20 mouse cellular contexts compared by ENCODE assay signal in the genomic region with DNA sequence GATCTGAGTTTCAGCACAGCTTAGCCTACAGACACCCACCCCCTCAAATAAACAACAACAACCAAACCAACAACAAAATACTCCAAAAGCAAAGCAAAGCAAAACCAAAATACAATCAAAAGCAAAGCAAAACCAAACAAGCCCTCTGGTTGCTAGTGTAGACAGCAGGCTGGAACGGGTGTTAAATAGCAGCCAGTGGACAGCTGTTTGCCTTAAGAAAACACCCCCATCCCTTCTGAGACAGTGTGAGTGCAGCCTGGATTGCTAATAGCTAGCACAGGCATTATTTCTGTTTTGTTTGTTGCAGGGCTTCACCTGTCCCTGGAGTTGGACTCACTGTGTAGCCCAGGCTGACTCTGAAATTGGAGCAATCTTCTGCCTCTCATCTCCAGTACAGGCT. TPM values are rescaled to one million over a fixed set of nuclear protein-coding genes. Genes with fewer than 3 reads are reported as not detected.
DNase-seq lines count a peak whose midpoint lies in the region; ATAC-seq and TF ChIP-seq lines count a peak whose summit lies in the region.
"Had no signal": no experiment of that assay in that cellular context is flagged by ENCODE, and none has a peak within 500 bp of the region (broad histone marks: within the 10 kb centered on the region; RNA-seq: fewer than 3 reads in every experiment).

No protein-coding gene starts in this region.

- H3ac ChIP-seq in myocyte (ENCODE audit: control insufficient read depth, insufficient read length) = no peak overlapping the region

- no peak for TF ChIP-seq EP300 in lung, postnatal 0 days (IDR thresholded peaks at IDR 0.05)

- peak; percentile 50 for DNase-seq in lung, embryonic 14.5 days
- DNase-seq in lung, adult 2 months = no peak
- peak; percentile 48 for DNase-seq in lung, postnatal 0 days (ENCODE audit: low spot score)
- no peak for DNase-seq in lung, postnatal 14 days
- DNase-seq: adrenal gland, adult 8-10 months; adrenal gland, postnatal 14 days; adrenal gland, postnatal 36 days; B cell, adult 2 months; cerebellum, adult 11-12 months; cerebellum, adult 2 months; cerebellum, adult 9-10 months; cerebellum, postnatal 10 days; cerebellum, postnatal 25 days had no signal

- peaks cover 5% of the 10 kb centered on the region; the same call in 1 of the 2 replicates for H3K36me3 ChIP-seq in lung, embryonic 14.5 days (ENCODE audit: insufficient read depth)
- H3K36me3 ChIP-seq in lung, postnatal 0 days (ENCODE audit: insufficient read depth, low read length) = no peaks in the 10 kb centered on the region
- H3K36me3 ChIP-seq in myocyte (ENCODE audit: control insufficient read depth, insufficient read depth) = no peaks in the 10 kb centered on the region

- no peak overlapping the region for H3K4me3 ChIP-seq in lung, embryonic 14.5 days (ENCODE audit: low read depth, low read length)
- no peak overlapping the region for H3K4me3 ChIP-seq in lung, adult 2 months (replicated peaks; ENCODE audit: extremely low read depth, low read depth, low read length)
- no peak overlapping the region for H3K4me3 ChIP-seq in lung, postnatal 0 days (ENCODE audit: low read depth, low read length)
- no peak overlapping the region for H3K4me3 ChIP-seq in myocyte
- H3K4me3 ChIP-seq: embryonic facial prominence, embryonic 12.5 days; forebrain, embryonic 13.5 days; forebrain, embryonic 15.5 days had no signal

- no peak for ATAC-seq in lung, embryonic 14.5 days (ENCODE audit: insufficient read depth)
- ATAC-seq in lung, postnatal 0 days = peak; percentile 44; the same call in 1 of the 2 replicates
- ATAC-seq: forebrain, embryonic 13.5 days; forebrain, embryonic 15.5 days; Patski had no signal

- no peaks in the 10 kb centered on the region for H3K27me3 ChIP-seq in lung, embryonic 14.5 days (ENCODE audit: insufficient read depth, low read length)
- H3K27me3 ChIP-seq in lung, postnatal 0 days (replicated peaks; ENCODE audit: insufficient read depth, low read length) = no peaks in the 10 kb centered on the region
- no peaks in the 10 kb centered on the region for H3K27me3 ChIP-seq in myocyte (ENCODE audit: control insufficient read depth, insufficient read depth, insufficient read length)
- H3K27me3 ChIP-seq: embryonic facial prominence, embryonic 12.5 days; forebrain, embryonic 13.5 days; forebrain, embryonic 15.5 days; Patski had no signal

- H3K79me2 ChIP-seq in myocyte (ENCODE audit: control insufficient read depth, insufficient read depth) = no peaks in the 10 kb centered on the region

- 41% methylated on average over 1 of the region's 1 CpGs for WGBS in lung, embryonic 14.5 days
- 48% methylated on average over 1 of the region's 1 CpGs for WGBS in lung, adult 2 months
- 38% methylated on average over 1 of the region's 1 CpGs for WGBS in lung, postnatal 0 days

- H3K9me3 ChIP-seq in lung, embryonic 14.5 days (ENCODE audit: low read depth, low read length) = no peaks in the 10 kb centered on the region
- H3K9me3 ChIP-seq in lung, postnatal 0 days (ENCODE audit: low read length) = no peaks in the 10 kb centered on the region
- H3K9me3 ChIP-seq: embryonic facial prominence, embryonic 10.5 days; embryonic facial prominence, embryonic 12.5 days; forebrain, embryonic 13.5 days; forebrain, embryonic 15.5 days; G1E had no signal

- TF ChIP-seq POLR2A in lung, adult 2 months (IDR thresholded peaks at IDR 0.05; ENCODE audit: borderline replicate concordance, extremely low read depth, low read depth, low read length) = no peak
- TF ChIP-seq POLR2A in myocyte (IDR thresholded peaks at IDR 0.05; ENCODE audit: insufficient read length, low read depth) = no peak

- H3K4me1 ChIP-seq in lung, embryonic 14.5 days (ENCODE audit: insufficient read depth) = 0 out of 2 replicates have a peak, but pooled peaks cover 2% of the 10 kb centered on the region
- no peaks in the 10 kb centered on the region; the same call in 1 of the 2 replicates for H3K4me1 ChIP-seq in lung, adult 2 months (ENCODE audit: control insufficient read depth, insufficient read depth, low read length)
- no peaks in the 10 kb centered on the region for H3K4me1 ChIP-seq in lung, postnatal 0 days (ENCODE audit: insufficient read depth, low read depth, low read length)
- H3K4me1 ChIP-seq: forebrain, embryonic 15.5 days had no signal

- no peak for TF ChIP-seq CTCF in lung, embryonic 14.5 days (IDR thresholded peaks at IDR 0.05; ENCODE audit: low read depth)
- no peak for TF ChIP-seq CTCF in lung, adult 2 months (IDR thresholded peaks at IDR 0.05; ENCODE audit: insufficient read depth, low read length)
- no peak for TF ChIP-seq CTCF in lung, postnatal 0 days (IDR thresholded peaks at IDR 0.05)

- no peak overlapping the region for H3K4me2 ChIP-seq in lung, embryonic 14.5 days
- H3K4me2 ChIP-seq in lung, postnatal 0 days (replicated peaks; ENCODE audit: low read depth, low read length) = no peak overlapping the region
- H3K4me2 ChIP-seq in myocyte (ENCODE audit: low read depth) = peak overlapping the region; percentile 33
- H3K4me2 ChIP-seq: embryonic facial prominence, embryonic 12.5 days; forebrain, embryonic 13.5 days; forebrain, embryonic 15.5 days had no signal

- H3K27ac ChIP-seq in lung, embryonic 14.5 days (ENCODE audit: low read depth) = no peak overlapping the region
- no peak overlapping the region for H3K27ac ChIP-seq in lung, postnatal 0 days (ENCODE audit: low read length)
- H3K27ac ChIP-seq: embryonic facial prominence, embryonic 10.5 days; embryonic facial prominence, embryonic 12.5 days; forebrain, embryonic 13.5 days; forebrain, embryonic 15.5 days had no signal

- no peak overlapping the region for H3K9ac ChIP-seq in lung, embryonic 14.5 days
- H3K9ac ChIP-seq in lung, postnatal 0 days (replicated peaks; ENCODE audit: low read depth) = no peak overlapping the region
- H3K9ac ChIP-seq: embryonic facial prominence, embryonic 12.5 days; forebrain, embryonic 13.5 days; forebrain, embryonic 15.5 days had no signal

TF ChIP-seq in myocyte, 11 proteins besides CTCF, POLR2A, EP300 and RAD21:
- TF ChIP-seq E2F4 (IDR thresholded peaks at IDR 0.05; ENCODE audit: insufficient read depth) (no peak), MYOD1 (IDR thresholded peaks at IDR 0.05; ENCODE audit: control insufficient read depth in 1 of 3, insufficient read length in 2 of 3, low read depth in 2 of 3) (peak in 2 of 3 experiments; percentile 67 to 80), REST (IDR thresholded peaks at IDR 0.05; ENCODE audit: insufficient read depth, insufficient read length) (no peak), MYOG (IDR thresholded peaks at IDR 0.05; ENCODE audit: control insufficient read depth in 1 of 3, insufficient read depth in 1 of 3, insufficient read length in 2 of 3, low read depth in 2 of 3) (peak in 2 of 3 experiments; percentile 61 to 65), POLR2AphosphoS2 (IDR thresholded peaks at IDR 0.05; ENCODE audit: insufficient read length, low read depth) (no peak), TCF12 (IDR thresholded peaks at IDR 0.05; ENCODE audit: insufficient read depth, poor library complexity, severe bottlenecking) (no peak), USF1 (IDR thresholded peaks at IDR 0.05; ENCODE audit: low read depth) (no peak)

RNA-seq across cellular contexts. Expression of gene Tmem44, which starts 17.7 kb away (rescaled TPM):
- polyA plus RNA-seq in lung, embryonic 14.5 days (2014; fragmentation: Nextera tagmentation; extraction: Ambion mirVana) = 25.4 and 27.1 TPM in 2 replicates
- polyA plus RNA-seq in lung, adult 2 months (2012; rRNA removed) = 55.5 and 57.0 TPM in 2 replicates
- polyA plus RNA-seq in lung, postnatal 0 days (2015; fragmentation: Nextera tagmentation; extraction: Ambion mirVana) = 17.9 and 21.0 TPM in 2 replicates
- 1.1 TPM for polyA plus RNA-seq in myocyte (2012; fragmentation: generic; extraction: Trizol)

RNA-seq across cellular contexts. Expression of gene Lsg1, which starts 54.5 kb away (rescaled TPM):
- polyA plus RNA-seq in lung, embryonic 14.5 days (2014; fragmentation: Nextera tagmentation; extraction: Ambion mirVana) = 67.3 and 68.5 TPM in 2 replicates
- polyA plus RNA-seq in lung, adult 2 months (2012; rRNA removed) = 8.0 and 11.5 TPM in 2 replicates
- 28.2 and 30.3 TPM in 2 replicates for polyA plus RNA-seq in lung, postnatal 0 days (2015; fragmentation: Nextera tagmentation; extraction: Ambion mirVana)
- 26.2 TPM for polyA plus RNA-seq in myocyte (2012; fragmentation: generic; extraction: Trizol)

Comparison
In these comparisons a context has a peak if more than half of its experiments do, and no peak if none do; other contexts are left out.
1. DNase-seq: peak in lung, embryonic 14.5 days (single experiment) and lung, postnatal 0 days (single experiment); none in lung, adult 2 months (single experiment) and lung, postnatal 14 days (single experiment).